Mouse (Mus musculus) hindbrain, postnatal 0 days (tissue): ENCODE measurements at regions not wholly inside any gene's neighbourhood (a gene's known extent, or its start where the extent isn't known, plus 50 kb on each side); places are given as distances from the start of the nearest gene placed in this dataset.

ENCODE experiments used
- ATAC-seq: fragments of 200-750 bp; cut with Nextera tagmentation; 2 replicates; pipeline ENCODE4 v1.8.0; 2017; ENCODE audit warnings: mild to moderate bottlenecking, moderate TSS enrichment, moderate library complexity
- DNase-seq: peaks from one replicate; pipeline ENCODE4 v3.0.0-alpha.2; 2015; ENCODE audit warnings: low spot score
- H3K27ac ChIP-seq: fragments of 300-500 bp; sonication (generic); 2 replicates; pipeline ENCODE4 v1.5.1; 2014; ENCODE audit warnings: mild to moderate bottlenecking
- H3K27me3 ChIP-seq: fragments of 300-500 bp; sonication (generic); 2 replicates; pipeline ENCODE4 v1.6.1; 2014; ENCODE audit warnings: low read length, mixed read lengths; ENCODE audit not compliant: insufficient read depth
- H3K36me3 ChIP-seq: fragments of 300-500 bp; sonication (generic); 2 replicates; pipeline ENCODE4 v1.6.1; 2014; ENCODE audit warnings: low read length, mixed read lengths; ENCODE audit not compliant: insufficient read depth
- H3K4me1 ChIP-seq: fragments of 300-500 bp; sonication (generic); 2 replicates; pipeline ENCODE4 v1.6.1; 2014; ENCODE audit warnings: antibody characterized with exemption, low read length, mixed read lengths; ENCODE audit not compliant: insufficient read depth
- H3K4me2 ChIP-seq: fragments of 300-500 bp; sonication (generic); 2 replicates; pipeline ENCODE4 v1.6.1; 2014; ENCODE audit warnings: low read depth, mild to moderate bottlenecking, low read length, moderate library complexity, mixed read lengths
- H3K4me3 ChIP-seq: fragments of 300-500 bp; sonication (generic); 2 replicates; pipeline ENCODE4 v1.5.1; 2014; ENCODE audit warnings: low read length
- H3K9ac ChIP-seq: fragments of 300-500 bp; sonication (generic); replicated peaks from 2 replicates; pipeline ENCODE4 v1.6.1; 2014; ENCODE audit warnings: mild to moderate bottlenecking, low read length, moderate library complexity, mixed read lengths
- H3K9me3 ChIP-seq: fragments of 300-500 bp; sonication (generic); 2 replicates; pipeline ENCODE4 v1.6.1; 2016; ENCODE audit warnings: low read length, mixed read lengths
- CTCF ChIP-seq: IDR thresholded peaks from 2 replicates; pipeline ENCODE4 v1.5.1; 2016; ENCODE audit warnings: antibody characterized with exemption, control low read depth, low read depth
- WGBS: fragments of 180-500 bp; shearing (Covaris S2); extraction: QIAGEN DNeasy Blood & Tissue Kit; methylation state at CpG from one replicate; pipeline ENCODE4 v1.1.7; 2014; 5-methylcytosine and 5-hydroxymethylcytosine counted together

- ATAC-seq (no peak), DNase-seq (no peak)
- Histone ChIP-seq H3K4me3 (no peak overlapping the region), H3K4me1 (no peaks in the 10 kb centered on the region), H3K4me2 (no peak overlapping the region), H3K27ac (no peak overlapping the region), H3K9me3 (no peaks in the 10 kb centered on the region), H3K9ac (no peak overlapping the region), H3K36me3 (no peaks in the 10 kb centered on the region), H3K27me3 (no peaks in the 10 kb centered on the region)
- 73% methylated on average over 6 of the region's 6 CpGs for WGBS
- TF ChIP-seq CTCF: no peak
Measured at GRCm38 (mm10) chr9:25028305-25028704, 60.9 kb upstream of the Gm10181 start.

- Histone ChIP-seq H3K4me3 (no peak overlapping the region), H3K4me2 (no peak overlapping the region), H3K36me3 (no peaks in the 10 kb centered on the region), H3K9me3 (no peaks in the 10 kb centered on the region), H3K27ac (no peak overlapping the region), H3K27me3 (no peaks in the 10 kb centered on the region), H3K9ac (no peak overlapping the region), H3K4me1 (no peaks in the 10 kb centered on the region)
- WGBS: 84% methylated on average over 6 of the region's 6 CpGs
- ATAC-seq (no peak), DNase-seq (no peak)
- no peak for TF ChIP-seq CTCF
Measured at GRCm38 (mm10) chr9:25031466-25031865, 57.8 kb upstream of the Gm10181 start.
